Mouse (Mus musculus) myocyte (in vitro differentiated cells): ENCODE measurements around the gene Elk3. TPM values are rescaled to one million over a fixed set of nuclear protein-coding genes. Genes with fewer than 3 reads are reported as not detected.

Experiments used
- H3K27me3 ChIP-seq: one replicate; pipeline ENCODE4 v1.6.1; 2011; ENCODE audit not compliant: control insufficient read depth, insufficient read depth, insufficient read length
- H3K36me3 ChIP-seq: one replicate; pipeline ENCODE4 v1.6.1; 2011; ENCODE audit not compliant: control insufficient read depth, insufficient read depth
- H3K4me2 ChIP-seq: one replicate; pipeline ENCODE4 v1.6.1; 2011; ENCODE audit warnings: low read depth, control low read depth
- H3K4me3 ChIP-seq: one replicate; pipeline ENCODE4 v1.5.1; 2011; ENCODE audit warnings: mild to moderate bottlenecking, control low read depth, moderate library complexity
- H3K79me2 ChIP-seq: one replicate; pipeline ENCODE4 v1.6.1; 2011; ENCODE audit not compliant: control insufficient read depth, insufficient read depth
- H3ac ChIP-seq: one replicate; pipeline ENCODE4 v1.6.1; 2011; ENCODE audit not compliant: control insufficient read depth, insufficient read length
- CEBPB ChIP-seq: IDR thresholded peaks from 2 replicates; pipeline ENCODE4 v1.6.1; 2011; ENCODE audit warnings: mild to moderate bottlenecking, moderate library complexity; ENCODE audit not compliant: poor library complexity, insufficient read depth, severe bottlenecking
- E2F4 ChIP-seq: IDR thresholded peaks from one replicate; pipeline ENCODE4 v1.6.1; 2011; ENCODE audit warnings: mild to moderate bottlenecking, control low read depth, moderate library complexity; ENCODE audit not compliant: insufficient read depth
- MAX ChIP-seq: IDR thresholded peaks from one replicate; pipeline ENCODE4 v1.6.1; 2011; ENCODE audit warnings: low read depth, mild to moderate bottlenecking, control low read depth
- MYOD1 ChIP-seq, 3 experiments: IDR thresholded peaks; one replicate each; pipeline ENCODE4 v1.6.1; 2011; ENCODE audit warnings: control low read depth in 2 of 3, low read depth in 2 of 3, mild to moderate bottlenecking in 2 of 3, moderate library complexity in 1 of 3; ENCODE audit not compliant: insufficient read length in 2 of 3, control insufficient read depth in 1 of 3
- MYOG ChIP-seq, 3 experiments: IDR thresholded peaks; one replicate each; pipeline ENCODE4 v1.6.1; 2011; ENCODE audit warnings: control low read depth in 2 of 3, low read depth in 2 of 3, mild to moderate bottlenecking in 2 of 3; ENCODE audit not compliant: insufficient read length in 2 of 3, control insufficient read depth in 1 of 3, insufficient read depth in 1 of 3
- POLR2A ChIP-seq: IDR thresholded peaks from one replicate; pipeline ENCODE4 v1.6.1; 2011; ENCODE audit warnings: low read depth, mild to moderate bottlenecking, control low read depth, moderate library complexity; ENCODE audit not compliant: insufficient read length
- POLR2AphosphoS2 ChIP-seq: IDR thresholded peaks from one replicate; pipeline ENCODE4 v1.6.1; 2011; ENCODE audit warnings: low read depth, control low read depth; ENCODE audit not compliant: insufficient read length
- REST ChIP-seq: IDR thresholded peaks from one replicate; pipeline ENCODE4 v1.6.1; 2011; ENCODE audit warnings: mild to moderate bottlenecking, control low read depth, moderate library complexity; ENCODE audit not compliant: insufficient read depth, insufficient read length
- SRF ChIP-seq: IDR thresholded peaks from one replicate; pipeline ENCODE4 v1.6.1; 2011; ENCODE audit warnings: low read depth; ENCODE audit not compliant: control insufficient read depth, insufficient read length
- TCF12 ChIP-seq: IDR thresholded peaks from one replicate; pipeline ENCODE4 v1.6.1; 2011; ENCODE audit warnings: mild to moderate bottlenecking, control low read depth; ENCODE audit not compliant: poor library complexity, insufficient read depth, severe bottlenecking
- TCF3 ChIP-seq: IDR thresholded peaks from one replicate; pipeline ENCODE4 v1.6.1; 2011; ENCODE audit warnings: low read depth, control low read depth; ENCODE audit not compliant: insufficient read length
- USF1 ChIP-seq: IDR thresholded peaks from one replicate; pipeline ENCODE4 v1.6.1; 2011; ENCODE audit warnings: low read depth, mild to moderate bottlenecking, control low read depth, moderate library complexity
- polyA plus RNA-seq: library from polyadenylated mRNA; unstranded; fragments of >200 nt; fragmentation: generic; extraction: Trizol; gene quantifications from one replicate; pipeline ENCODE4 v1.2.1, GENCODE M21; 2012; ENCODE audit warnings: missing spikeins

The Elk3 gene
- polyA plus RNA-seq, 1 experiment, result 28.4 TPM

DNA sequence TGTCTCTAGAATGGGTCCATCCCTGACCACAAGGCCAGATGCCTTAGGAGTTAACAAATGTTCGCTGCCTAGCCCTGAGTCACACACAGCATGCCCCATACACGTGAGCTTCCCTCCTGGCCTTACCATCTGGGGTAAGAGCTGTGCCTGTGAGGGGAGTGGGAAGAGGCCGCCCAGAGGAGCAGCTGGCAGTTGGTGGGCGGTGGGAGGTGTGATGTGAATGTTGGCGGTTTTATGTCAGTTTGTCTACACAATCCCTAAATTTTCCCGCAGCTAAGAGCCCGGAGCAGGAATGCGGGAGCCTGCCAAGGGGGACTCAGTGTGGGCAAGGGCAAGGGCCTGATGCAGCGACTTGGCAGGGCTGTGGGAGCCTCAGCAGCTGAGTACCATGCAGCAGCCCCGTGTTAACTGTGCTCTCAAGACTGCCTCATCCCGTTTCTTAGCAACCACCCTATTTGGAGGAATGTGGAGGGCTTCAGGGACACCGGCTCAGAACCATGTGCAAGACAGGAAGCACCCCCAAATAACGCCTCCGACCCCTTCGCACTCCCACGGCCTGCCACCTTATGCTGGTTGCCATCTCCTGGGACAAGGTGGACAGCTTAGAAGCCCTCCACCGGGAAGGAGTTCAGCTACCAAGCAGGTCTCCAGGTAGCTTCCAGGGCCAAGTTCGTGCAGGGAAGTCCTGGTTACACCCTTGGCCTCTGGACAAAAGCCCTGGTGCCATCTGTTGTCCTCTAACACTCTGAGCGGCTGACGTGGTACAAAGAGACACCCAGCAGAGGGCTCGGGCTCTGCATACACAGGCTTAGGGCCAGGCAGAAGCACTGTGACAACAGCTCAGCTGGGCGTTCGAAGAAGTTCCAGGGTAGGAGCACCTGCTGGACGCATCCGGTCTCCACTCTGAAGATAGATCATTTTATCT lies 35.5 kb downstream of the Elk3 start:
- H3K4me3 ChIP-seq, result no peak overlapping the region
- TF ChIP-seq USF1 (no peak), MYOD1 (IDR thresholded peaks at IDR 0.05; ENCODE audit: control insufficient read depth in 1 of 3, insufficient read length in 2 of 3, low read depth in 2 of 3) (peak in 2 of 3 experiments; percentile 71 to 86), MYOG (IDR thresholded peaks at IDR 0.05; ENCODE audit: control insufficient read depth in 1 of 3, insufficient read depth in 1 of 3, insufficient read length in 2 of 3, low read depth in 2 of 3) (peak in 2 of 3 experiments; percentile 81 to 95), E2F4 (no peak), REST (no peak), POLR2A (no peak), TCF3 (no peak), MAX (peak; percentile 6), POLR2AphosphoS2 (no peak), CEBPB (no peak), TCF12 (peak; percentile 50), SRF (peak; percentile 33)
- no peaks in the 10 kb centered on the region for H3K27me3 ChIP-seq
- no peak overlapping the region for H3K4me2 ChIP-seq
- H3K36me3 ChIP-seq, result no peaks in the 10 kb centered on the region
- peaks cover 7% of the 10 kb centered on the region for H3K79me2 ChIP-seq
- no peak overlapping the region for H3ac ChIP-seq

GRCm38 (mm10) chr10:93274277-93274696 lies 36.6 kb downstream of the Elk3 start:
- Histone ChIP-seq H3K79me2 (peaks cover 16% of the 10 kb centered on the region), H3ac (no peak overlapping the region), H3K4me3 (no peak overlapping the region), H3K27me3 (no peaks in the 10 kb centered on the region), H3K4me2 (peak overlapping the region; percentile 26), H3K36me3 (no peaks in the 10 kb centered on the region)
- no peak for TF ChIP-seq POLR2AphosphoS2
- no peak for TF ChIP-seq MYOG (IDR thresholded peaks at IDR 0.05; ENCODE audit: control insufficient read depth in 1 of 3, insufficient read depth in 1 of 3, insufficient read length in 2 of 3, low read depth in 2 of 3)
- no peak for TF ChIP-seq TCF3
- TF ChIP-seq MAX, result no peak
- TF ChIP-seq TCF12, result no peak
- no peak for TF ChIP-seq POLR2A
- TF ChIP-seq E2F4, result no peak
- TF ChIP-seq MYOD1 (IDR thresholded peaks at IDR 0.05; ENCODE audit: control insufficient read depth in 1 of 3, insufficient read length in 2 of 3, low read depth in 2 of 3), result no peak
- no peak for TF ChIP-seq REST
- no peak for TF ChIP-seq CEBPB
- no peak for TF ChIP-seq SRF
- TF ChIP-seq USF1, result no peak

DNA sequence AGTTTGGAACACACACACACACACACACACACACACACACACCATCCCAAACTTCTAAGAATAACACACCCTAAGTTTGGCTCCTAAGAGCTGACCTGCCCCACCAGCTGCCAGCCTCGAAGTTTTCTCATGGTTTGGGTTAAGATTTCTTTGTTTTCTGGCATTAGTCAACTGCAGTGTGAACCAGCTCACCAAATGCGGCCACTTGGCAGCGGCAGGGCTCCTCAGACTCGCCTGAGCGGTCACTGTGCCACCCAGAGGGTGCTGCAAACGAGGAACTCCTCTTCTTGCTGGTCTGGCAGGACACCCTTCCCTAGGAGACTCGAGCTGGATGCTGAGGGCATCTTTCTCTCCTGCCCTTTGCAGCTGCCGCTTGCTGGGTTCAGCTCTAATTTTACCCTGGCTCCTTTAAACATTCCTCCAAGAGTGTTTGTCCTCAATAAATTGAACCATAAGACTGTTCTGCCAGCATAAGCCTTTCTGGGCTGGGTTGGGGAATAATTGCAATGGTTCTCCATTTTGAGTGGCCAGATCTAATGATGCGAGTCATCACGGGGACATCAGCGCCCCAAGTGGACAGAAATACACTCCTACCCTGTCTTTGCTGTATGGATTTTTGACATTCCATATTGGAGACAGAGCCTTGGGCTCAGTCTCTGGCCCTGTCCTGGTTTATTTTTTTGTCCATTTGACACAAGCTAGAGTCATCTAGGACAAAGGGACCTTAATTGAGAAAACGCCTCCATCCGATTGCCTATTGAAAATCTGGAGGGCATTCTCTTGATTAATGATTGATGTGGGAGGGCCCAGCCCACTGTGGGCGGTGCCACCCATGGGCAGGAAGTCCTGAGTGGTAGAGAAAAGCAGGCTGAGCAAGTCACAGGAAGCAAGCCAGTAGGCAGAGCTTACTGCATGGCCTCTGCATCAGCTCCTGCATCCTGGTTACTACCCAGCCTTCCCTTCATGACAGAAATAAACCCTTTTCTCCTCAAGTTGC lies 37.7 kb downstream of the Elk3 start:
- Histone ChIP-seq H3K27me3 (no peaks in the 10 kb centered on the region), H3K4me2 (peak overlapping the region; percentile 76), H3K4me3 (no peak overlapping the region), H3K79me2 (peaks cover 26% of the 10 kb centered on the region), H3K36me3 (no peaks in the 10 kb centered on the region), H3ac (no peak overlapping the region)
- no peak for TF ChIP-seq MAX
- TF ChIP-seq POLR2A, result peak; percentile 50
- TF ChIP-seq SRF, result no peak
- TF ChIP-seq TCF12, result no peak
- TF ChIP-seq MYOD1 (IDR thresholded peaks at IDR 0.05; ENCODE audit: control insufficient read depth in 1 of 3, insufficient read length in 2 of 3, low read depth in 2 of 3), result peak in 2 of 3 experiments; percentile 11 to 30
- peak; percentile 42 for TF ChIP-seq POLR2AphosphoS2
- no peak for TF ChIP-seq E2F4
- TF ChIP-seq USF1, result no peak
- no peak for TF ChIP-seq CEBPB
- TF ChIP-seq TCF3, result no peak
- TF ChIP-seq REST, result no peak
- TF ChIP-seq MYOG (IDR thresholded peaks at IDR 0.05; ENCODE audit: control insufficient read depth in 1 of 3, insufficient read depth in 1 of 3, insufficient read length in 2 of 3, low read depth in 2 of 3), result peak in 2 of 3 experiments; percentile 29 to 55

GRCm38 (mm10) chr10:93271831-93272230 lies 39.1 kb downstream of the Elk3 start:
- Histone ChIP-seq H3K27me3 (no peaks in the 10 kb centered on the region), H3K79me2 (peaks cover 26% of the 10 kb centered on the region), H3K36me3 (no peaks in the 10 kb centered on the region), H3K4me3 (no peak overlapping the region), H3ac (no peak overlapping the region), H3K4me2 (peak overlapping the region; percentile 76)
- TF ChIP-seq SRF (peak; percentile 26), REST (no peak), POLR2AphosphoS2 (no peak), USF1 (no peak), MAX (no peak), TCF12 (no peak), TCF3 (no peak), E2F4 (no peak), CEBPB (peak; percentile 29; the same call in 1 of the 2 replicates), MYOD1 (IDR thresholded peaks at IDR 0.05; ENCODE audit: control insufficient read depth in 1 of 3, insufficient read length in 2 of 3, low read depth in 2 of 3) (peak in 1 of 3 experiments; percentile 42), MYOG (IDR thresholded peaks at IDR 0.05; ENCODE audit: control insufficient read depth in 1 of 3, insufficient read depth in 1 of 3, insufficient read length in 2 of 3, low read depth in 2 of 3) (peak in 1 of 3 experiments; percentile 33), POLR2A (no peak)
